Mouse (Mus musculus): ENCODE results near the gene Gstm3.

- TF ChIP-seq GATA1 (IDR thresholded peaks at IDR 0.05; ENCODE audit: low read length) (no peak), TAL1 (IDR thresholded peaks at IDR 0.05; ENCODE audit: low read length) (no peak)
Observed at GRCm38 (mm10) chr3:107939403-107939802, 29.7 kb downstream of the Gstm3 start.

Measured in erythroblast, embryonic 14.5 days (primary cell).